Mouse (Mus musculus): ENCODE data around the gene Olfr459.

Gene Olfr459

GRCm38 (mm10) chr6:41775077-41775476, at the start of gene Olfr459:
Gene Olfr459 (minus strand): TSS chr6:41775177.
- no peak for DNase-seq

- DNase-seq: no peak
Measured at GRCm38 (mm10) chr6:41824086-41824485, 49.1 kb upstream of the Olfr459 start.

DNA sequence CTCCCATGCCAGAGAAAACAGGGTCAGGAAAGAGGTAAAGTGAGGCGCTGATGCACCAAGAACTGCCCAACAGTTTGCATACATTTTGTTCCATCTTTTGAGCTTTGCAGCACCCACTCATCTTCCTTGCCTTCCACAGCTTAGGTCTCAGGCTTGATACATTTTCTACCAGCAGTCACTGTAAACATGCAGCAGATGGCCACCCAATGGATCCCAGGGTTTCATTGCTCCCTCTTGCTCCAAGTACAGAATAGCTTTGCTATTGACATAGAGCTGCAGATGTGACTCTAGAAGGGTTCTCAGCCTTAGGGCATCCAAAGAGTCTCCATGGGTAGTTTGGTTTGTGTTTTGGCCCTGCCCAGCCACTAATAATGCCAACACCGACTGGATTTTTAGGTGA, 11.7 kb upstream of the Olfr459 start:
- DNase-seq: no peak

- no peak for DNase-seq
Measured at GRCm38 (mm10) chr6:41775721-41776120, 744 bp upstream of the Olfr459 start.

DNA sequence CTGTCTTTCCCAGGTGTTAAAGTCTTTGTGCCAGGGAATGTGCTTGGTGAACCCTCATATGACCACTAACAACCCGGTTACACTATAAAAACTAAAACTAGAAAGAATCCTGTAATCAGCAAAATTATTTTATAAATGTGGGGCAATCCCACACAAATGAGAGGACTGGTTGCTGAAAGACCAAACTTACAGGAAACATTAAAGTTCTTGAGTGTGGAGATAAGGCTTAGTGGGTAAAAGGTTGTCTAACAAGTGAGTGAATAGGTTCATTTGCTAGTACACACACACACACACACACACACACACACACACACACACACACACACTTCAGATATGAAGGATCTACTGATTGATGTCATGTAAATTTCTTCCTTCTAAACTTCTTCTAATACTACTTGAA, 5.1 kb downstream of the Olfr459 start:
- no peak for DNase-seq

GRCm38 (mm10) chr6:41764306-41764705, 10.7 kb downstream of the Olfr459 start:
- DNase-seq: no peak

DNA sequence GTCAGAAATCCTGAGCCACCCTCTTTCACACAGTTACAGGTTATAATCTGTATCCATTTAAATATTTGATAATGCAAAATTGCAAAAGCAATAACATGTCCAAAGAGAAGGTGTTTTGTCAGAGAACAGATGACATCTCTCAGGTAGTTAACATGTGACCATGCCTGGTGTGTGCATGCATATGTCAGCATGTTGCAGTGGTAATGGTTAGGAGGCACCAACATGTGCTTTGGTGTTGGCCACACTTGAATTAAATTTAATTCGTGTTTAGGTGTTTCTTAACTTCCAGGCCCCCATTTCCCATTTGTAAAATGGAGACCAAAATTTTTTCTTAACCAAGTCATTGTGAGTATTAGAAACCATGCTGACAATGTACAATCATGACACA, 12.6 kb downstream of the Olfr459 start:
- no peak for DNase-seq

GRCm38 (mm10) chr6:41761702-41762369, 13.1 kb downstream of the Olfr459 start:
- DNase-seq: peak; percentile 72

DNA sequence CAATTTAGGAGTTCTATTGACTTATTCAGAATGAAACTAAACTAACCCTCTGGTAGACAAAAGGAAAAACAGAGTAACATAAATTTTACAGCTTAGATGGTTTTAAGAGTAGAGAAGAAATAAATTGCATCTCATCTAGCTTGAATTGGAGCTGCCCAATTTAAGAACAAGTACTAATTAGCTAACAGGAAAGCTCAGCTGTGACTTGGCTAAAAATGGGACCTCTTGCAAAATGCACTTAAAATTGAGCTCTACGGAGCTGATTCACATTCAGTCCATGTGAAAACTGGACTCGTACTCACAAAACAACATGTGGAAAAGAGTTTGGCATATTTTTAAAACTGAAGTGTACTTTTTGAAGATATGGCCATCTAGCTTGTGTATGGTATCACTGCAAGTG, 15.4 kb downstream of the Olfr459 start:
- no peak for DNase-seq

DNA sequence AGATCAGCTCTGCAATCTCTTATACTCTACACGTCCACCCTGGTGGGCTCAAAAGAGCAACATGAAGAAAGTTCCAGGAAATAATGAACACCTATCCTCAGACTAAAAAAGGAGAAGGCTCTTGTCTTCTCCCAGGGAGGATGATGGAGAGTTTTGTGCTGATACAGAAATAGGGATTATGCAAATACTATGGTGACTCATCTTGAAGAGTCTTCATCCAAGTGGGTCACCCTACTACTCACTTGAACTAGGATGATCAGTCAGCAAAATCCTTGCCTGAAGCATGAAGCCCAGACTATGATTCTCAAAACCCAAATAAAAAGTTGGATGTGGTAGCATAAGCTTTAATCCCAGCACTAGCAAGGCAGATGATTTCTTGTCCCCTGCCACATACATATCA, 16.6 kb downstream of the Olfr459 start:
- DNase-seq: no peak

DNA sequence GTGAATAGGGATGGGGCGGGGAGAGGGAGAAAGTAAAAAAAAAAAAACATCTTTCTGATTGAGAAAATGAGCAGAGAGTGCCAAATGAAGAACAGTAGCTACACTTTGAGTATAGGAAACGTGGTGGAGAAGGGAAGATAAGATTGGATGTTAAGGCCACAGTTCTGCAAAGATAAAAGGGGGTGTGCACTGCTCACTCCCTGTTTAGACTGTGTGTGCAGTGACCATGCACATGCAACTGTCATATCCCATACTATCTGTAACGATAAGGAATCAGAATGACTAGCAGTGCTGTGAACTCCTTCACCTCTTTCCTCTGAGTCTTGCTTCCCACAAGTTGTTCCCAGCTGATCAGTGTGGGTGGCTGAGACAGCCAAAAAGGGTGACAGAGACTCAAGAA, 17.8 kb downstream of the Olfr459 start:
- DNase-seq: no peak

- no peak for DNase-seq
Measured at GRCm38 (mm10) chr6:41754626-41755025, 20.4 kb downstream of the Olfr459 start.

DNA sequence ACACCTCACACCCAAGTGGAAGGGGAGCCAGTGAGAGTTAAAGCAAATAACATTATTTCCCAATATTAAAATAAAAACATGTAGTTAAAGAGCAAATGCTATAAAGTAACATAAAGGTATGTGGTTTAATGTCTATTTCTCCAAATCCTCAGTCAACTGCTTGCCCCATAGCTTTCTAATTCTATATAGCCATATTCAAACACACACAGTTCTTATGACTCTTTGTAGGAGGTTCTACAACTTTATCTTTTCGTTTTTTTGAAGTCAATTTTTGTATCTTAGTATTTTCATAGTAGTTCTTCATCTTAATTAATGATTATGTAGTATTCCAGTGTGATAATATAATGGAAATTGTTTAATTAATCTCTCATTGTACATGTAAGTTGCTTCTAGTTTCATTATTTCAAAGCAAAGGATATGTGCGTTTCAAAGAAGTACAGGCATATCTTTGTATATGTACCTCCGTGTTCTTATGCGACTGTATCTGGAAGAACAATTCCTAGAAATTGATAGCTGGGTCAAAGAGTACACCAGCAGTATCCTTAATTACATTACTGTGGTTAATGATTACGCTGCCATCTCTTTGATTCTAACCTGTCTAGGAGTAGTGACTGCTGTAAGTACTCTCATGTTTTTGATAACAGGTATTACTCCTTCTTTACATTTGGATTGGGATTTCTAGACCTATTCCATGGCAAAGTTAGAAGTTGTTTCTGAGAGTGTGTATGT, 30.1 kb downstream of the Olfr459 start:
- DNase-seq: no peak

GRCm38 (mm10) chr6:41741101-41741500, 33.9 kb downstream of the Olfr459 start:
- DNase-seq: no peak

GRCm38 (mm10) chr6:41734719-41735470, 40.1 kb downstream of the Olfr459 start:
- no peak for DNase-seq

GRCm38 (mm10) chr6:41727989-41728609, 46.9 kb downstream of the Olfr459 start:
- DNase-seq: peak; percentile 2

GRCm38 (mm10) chr6:41721430-41721829, 53.5 kb downstream of the Olfr459 start:
- no peak for DNase-seq

All from lung, postnatal 10 days (tissue).